Mouse (Mus musculus): ENCODE data around the gene Ccp110. TPM values are rescaled to one million over a fixed set of nuclear protein-coding genes. Genes with fewer than 3 reads are reported as not detected.

Ccp110 gene
- polyA plus RNA-seq, 1 experiment from 2014 or later = 22.9 TPM

DNA sequence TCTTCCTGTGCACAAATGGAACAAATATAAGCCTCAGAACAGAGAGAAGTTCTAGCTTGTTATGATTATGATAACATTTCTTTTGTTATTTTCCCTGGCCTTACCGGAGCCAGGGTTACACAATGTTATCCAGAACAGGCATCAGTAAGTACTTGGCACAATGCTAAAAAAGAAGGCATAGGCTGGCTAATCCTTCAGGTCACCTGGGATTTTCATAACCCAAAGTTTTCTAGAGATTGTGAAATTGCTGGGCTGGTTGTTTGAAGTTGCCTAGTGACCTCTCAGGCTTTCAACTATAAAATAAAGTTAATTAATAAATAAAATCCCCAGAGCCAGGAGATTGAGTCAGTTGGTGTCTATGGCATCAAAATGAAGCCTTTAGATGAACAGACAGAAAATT lies 2.5 kb downstream of the Ccp110 start:
- peaks cover 12% of the 10 kb centered on the region for H3K4me1 ChIP-seq (ENCODE audit: control insufficient read depth, insufficient read depth, low read depth, low read length)
- no peak overlapping the region for H3K9ac ChIP-seq (ENCODE audit: low read depth, low read length)
- H3K27ac ChIP-seq (ENCODE audit: low read depth, low read length) = no peak overlapping the region
- no peak for ATAC-seq
- 89% methylated on average over 1 of the region's 1 CpGs for WGBS
- H3K36me3 ChIP-seq (ENCODE audit: control insufficient read depth, insufficient read depth, low read length) = peaks cover 9% of the 10 kb centered on the region; the same call in 1 of the 2 replicates
- no peak overlapping the region for H3K4me2 ChIP-seq (ENCODE audit: low read length)
- H3K4me3 ChIP-seq (ENCODE audit: low read length) = no peak overlapping the region
- no peaks in the 10 kb centered on the region for H3K9me3 ChIP-seq (ENCODE audit: control insufficient read depth, low read length)
- no peaks in the 10 kb centered on the region for H3K27me3 ChIP-seq (replicated peaks; ENCODE audit: control insufficient read depth, insufficient read depth, low read length)

DNA sequence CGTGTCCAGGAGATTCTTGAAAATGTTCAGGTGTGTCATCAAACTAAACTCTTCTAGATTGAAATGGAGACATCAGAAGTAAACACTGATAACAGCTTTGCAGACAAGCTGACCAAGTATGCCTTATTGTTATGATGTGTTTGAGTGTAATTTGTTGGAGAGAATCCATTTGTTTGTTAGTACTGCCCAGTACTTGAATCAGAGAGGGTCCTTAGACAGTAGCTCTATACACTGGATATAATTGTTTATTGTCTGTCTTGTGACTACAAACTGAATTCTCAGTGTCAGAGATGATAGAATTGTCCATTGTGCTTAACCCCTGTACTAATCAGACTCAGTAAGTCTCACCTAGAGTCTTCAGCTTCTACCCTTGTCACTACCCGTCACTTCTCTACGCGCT lies 5.7 kb downstream of the Ccp110 start:
- Histone ChIP-seq H3K27me3 (replicated peaks; ENCODE audit: control insufficient read depth, insufficient read depth, low read length) (no peaks in the 10 kb centered on the region), H3K9me3 (ENCODE audit: control insufficient read depth, low read length) (no peaks in the 10 kb centered on the region), H3K36me3 (ENCODE audit: control insufficient read depth, insufficient read depth, low read length) (peaks cover 24% of the 10 kb centered on the region), H3K27ac (ENCODE audit: low read depth, low read length) (no peak overlapping the region), H3K4me3 (ENCODE audit: low read length) (no peak overlapping the region), H3K9ac (ENCODE audit: low read depth, low read length) (no peak overlapping the region), H3K4me2 (ENCODE audit: low read length) (no peak overlapping the region), H3K4me1 (ENCODE audit: control insufficient read depth, insufficient read depth, low read depth, low read length) (peaks cover 10% of the 10 kb centered on the region)
- no peak for ATAC-seq
- 91% methylated on average over 4 of the region's 4 CpGs for WGBS

DNA sequence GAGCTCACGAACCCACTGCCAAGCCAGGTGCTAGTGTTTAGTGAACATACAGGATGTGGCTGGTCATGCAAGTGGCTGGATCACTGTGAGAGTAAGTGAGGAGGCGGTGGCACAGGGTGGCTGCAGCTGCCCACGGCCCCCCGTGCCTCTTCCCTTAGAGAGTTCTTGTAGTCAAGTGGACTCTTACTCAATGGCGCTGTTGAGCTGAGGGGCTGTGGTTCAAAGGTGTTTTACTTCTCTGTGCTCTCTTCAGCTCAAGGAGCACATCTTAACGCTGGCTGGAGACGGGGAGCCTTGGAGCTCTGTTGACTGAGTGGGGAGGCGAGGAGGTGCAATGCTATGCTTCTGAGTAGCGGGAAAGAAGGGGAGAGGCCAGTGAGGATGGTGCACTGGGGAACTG lies 11.6 kb downstream of the Ccp110 start:
- Histone ChIP-seq H3K27ac (ENCODE audit: low read depth, low read length) (no peak overlapping the region), H3K4me3 (ENCODE audit: low read length) (no peak overlapping the region), H3K4me1 (ENCODE audit: control insufficient read depth, insufficient read depth, low read depth, low read length) (no peaks in the 10 kb centered on the region), H3K9ac (ENCODE audit: low read depth, low read length) (no peak overlapping the region), H3K9me3 (ENCODE audit: control insufficient read depth, low read length) (no peaks in the 10 kb centered on the region), H3K36me3 (ENCODE audit: control insufficient read depth, insufficient read depth, low read length) (peaks cover 27% of the 10 kb centered on the region), H3K4me2 (ENCODE audit: low read length) (no peak overlapping the region), H3K27me3 (replicated peaks; ENCODE audit: control insufficient read depth, insufficient read depth, low read length) (no peaks in the 10 kb centered on the region)
- 92% methylated on average over 9 of the region's 9 CpGs for WGBS
- ATAC-seq = no peak

DNA sequence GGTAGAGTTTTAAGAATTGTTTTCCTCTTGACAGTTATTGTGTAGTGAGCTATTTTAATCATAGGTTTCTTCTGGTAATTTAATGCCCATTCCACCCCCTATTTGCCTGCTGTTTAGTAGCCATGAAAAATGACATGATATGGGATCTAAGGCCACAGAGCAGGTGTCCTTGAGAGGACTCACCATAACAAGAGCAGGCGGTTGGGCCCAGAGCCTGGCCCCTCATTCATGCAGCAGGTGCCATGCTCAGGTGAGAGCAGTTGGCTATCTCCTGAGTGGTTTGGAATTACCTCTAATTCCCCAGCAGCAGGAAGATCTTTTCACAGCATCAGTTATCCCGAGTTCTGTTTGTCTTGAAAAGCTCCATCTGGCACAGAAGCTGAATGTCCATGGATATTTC lies 13.1 kb downstream of the Ccp110 start:
- no peak overlapping the region for H3K9ac ChIP-seq (ENCODE audit: low read depth, low read length)
- H3K4me3 ChIP-seq (ENCODE audit: low read length) = no peak overlapping the region
- H3K27ac ChIP-seq (ENCODE audit: low read depth, low read length) = no peak overlapping the region
- peaks cover 30% of the 10 kb centered on the region for H3K36me3 ChIP-seq (ENCODE audit: control insufficient read depth, insufficient read depth, low read length)
- ATAC-seq = no peak
- 94% methylated on average over 2 of the region's 2 CpGs for WGBS
- no peaks in the 10 kb centered on the region for H3K4me1 ChIP-seq (ENCODE audit: control insufficient read depth, insufficient read depth, low read depth, low read length)
- no peak overlapping the region for H3K4me2 ChIP-seq (ENCODE audit: low read length)
- no peaks in the 10 kb centered on the region for H3K27me3 ChIP-seq (replicated peaks; ENCODE audit: control insufficient read depth, insufficient read depth, low read length)
- H3K9me3 ChIP-seq (ENCODE audit: control insufficient read depth, low read length) = no peaks in the 10 kb centered on the region

DNA sequence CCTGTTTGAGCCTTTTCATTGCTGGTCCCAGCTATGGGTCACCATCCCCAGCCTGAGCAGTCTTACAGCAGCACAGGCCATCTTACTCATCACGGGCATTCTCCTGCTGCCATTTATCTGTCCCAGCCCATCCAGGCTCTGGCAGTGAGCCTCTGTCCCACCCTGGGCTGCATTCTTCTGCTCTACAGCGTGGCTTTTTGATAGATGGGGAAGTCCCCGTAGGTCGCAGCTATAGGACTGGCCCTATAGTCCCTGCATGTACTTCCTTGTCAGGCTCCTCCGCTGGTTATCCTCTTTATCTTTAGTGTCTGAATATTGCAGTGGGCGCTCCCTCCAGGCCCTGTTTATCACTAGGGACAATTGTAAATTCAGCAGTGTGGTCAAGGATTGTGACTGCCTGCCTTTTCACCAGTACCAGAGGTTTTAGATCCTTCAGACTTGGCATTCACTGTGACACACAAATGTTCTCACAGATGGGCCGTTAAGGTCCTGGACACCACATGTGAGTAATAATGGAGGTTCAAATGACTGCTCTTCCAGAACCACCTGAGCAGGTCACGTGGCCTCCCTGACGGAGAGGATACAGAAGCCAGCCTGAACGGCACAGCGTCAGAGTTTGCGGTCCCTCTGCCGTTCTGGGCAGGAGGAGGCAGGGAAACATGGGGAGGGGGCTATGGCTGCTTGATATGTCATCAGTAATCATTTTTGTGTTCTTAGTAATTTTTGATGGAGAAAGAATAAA lies 16.7 kb downstream of the Ccp110 start:
- WGBS = 90% methylated on average over 13 of the region's 13 CpGs
- H3K4me3 ChIP-seq (ENCODE audit: low read length) = no peak overlapping the region
- H3K9me3 ChIP-seq (ENCODE audit: control insufficient read depth, low read length) = no peaks in the 10 kb centered on the region
- no peak overlapping the region for H3K27ac ChIP-seq (ENCODE audit: low read depth, low read length)
- H3K27me3 ChIP-seq (replicated peaks; ENCODE audit: control insufficient read depth, insufficient read depth, low read length) = no peaks in the 10 kb centered on the region
- H3K4me2 ChIP-seq (ENCODE audit: low read length) = no peak overlapping the region
- ATAC-seq = no peak
- H3K9ac ChIP-seq (ENCODE audit: low read depth, low read length) = no peak overlapping the region
- H3K4me1 ChIP-seq (ENCODE audit: control insufficient read depth, insufficient read depth, low read depth, low read length) = no peaks in the 10 kb centered on the region
- H3K36me3 ChIP-seq (ENCODE audit: control insufficient read depth, insufficient read depth, low read length) = peaks cover 19% of the 10 kb centered on the region

DNA sequence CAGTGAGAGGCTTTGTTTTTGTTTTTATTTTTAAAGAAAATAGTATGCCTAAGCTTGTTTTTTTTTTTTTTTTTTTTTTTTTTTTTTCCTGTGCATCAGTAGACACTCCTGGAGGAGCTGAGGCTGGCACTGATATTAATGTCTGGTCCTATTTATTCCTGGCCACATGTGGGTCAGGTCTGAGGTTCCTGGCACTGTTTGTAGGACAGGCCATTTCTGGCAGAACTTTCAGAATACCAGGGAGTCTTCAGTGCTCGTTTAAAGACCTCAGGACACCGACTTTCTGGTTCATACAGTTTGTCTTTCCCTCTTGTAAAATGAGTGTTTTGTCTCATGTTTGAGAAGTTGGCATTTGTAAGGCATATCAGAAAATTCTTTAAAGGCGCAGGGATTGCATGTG lies 19.4 kb downstream of the Ccp110 start:
- Histone ChIP-seq H3K9ac (ENCODE audit: low read depth, low read length) (no peak overlapping the region), H3K4me3 (ENCODE audit: low read length) (no peak overlapping the region), H3K4me1 (ENCODE audit: control insufficient read depth, insufficient read depth, low read depth, low read length) (no peaks in the 10 kb centered on the region), H3K27me3 (replicated peaks; ENCODE audit: control insufficient read depth, insufficient read depth, low read length) (no peaks in the 10 kb centered on the region), H3K27ac (ENCODE audit: low read depth, low read length) (no peak overlapping the region), H3K36me3 (ENCODE audit: control insufficient read depth, insufficient read depth, low read length) (peaks cover 14% of the 10 kb centered on the region), H3K4me2 (ENCODE audit: low read length) (no peak overlapping the region), H3K9me3 (ENCODE audit: control insufficient read depth, low read length) (no peaks in the 10 kb centered on the region)
- no peak for ATAC-seq
- 93% methylated on average over 3 of the region's 3 CpGs for WGBS

DNA sequence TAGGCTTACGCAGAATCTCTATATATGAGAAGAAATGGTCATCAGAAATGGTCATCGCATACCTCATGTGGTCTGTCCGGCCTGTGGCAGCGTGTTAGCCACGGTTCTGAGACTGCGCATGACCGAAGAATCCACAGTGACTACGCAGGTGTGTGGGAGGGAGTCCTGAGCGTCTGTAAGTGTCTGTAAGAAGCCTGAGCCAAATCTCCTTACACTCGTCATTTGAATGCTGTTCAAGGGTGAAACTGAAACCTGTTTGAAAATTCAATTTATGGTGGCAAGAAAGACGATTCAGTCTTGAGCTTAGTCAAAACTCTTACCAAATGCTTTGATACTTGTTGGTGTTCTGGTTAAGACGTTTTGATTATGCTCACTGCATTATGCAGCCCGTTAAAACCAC lies 20.9 kb downstream of the Ccp110 start:
- WGBS = 91% methylated on average over 13 of the region's 13 CpGs

DNA sequence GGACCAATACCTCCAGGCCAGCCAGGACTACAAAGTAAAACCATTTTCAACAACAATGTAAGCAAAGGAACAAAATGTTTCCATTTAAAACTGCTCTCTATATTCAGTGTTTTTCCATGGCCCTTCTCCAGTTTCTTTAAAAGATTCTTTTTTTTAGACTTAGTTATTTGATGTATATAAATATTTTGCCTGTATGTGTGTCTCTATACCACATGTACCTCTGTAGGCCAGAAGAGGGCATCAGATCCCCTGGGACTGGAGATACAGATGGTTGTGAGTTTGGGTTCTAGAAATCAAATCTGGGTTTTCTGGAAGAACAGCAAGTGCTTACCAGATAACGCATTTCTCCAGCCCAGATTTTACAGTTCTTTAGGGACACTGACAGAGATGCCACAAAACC lies 26.4 kb downstream of the Ccp110 start:
- H3K36me3 ChIP-seq (ENCODE audit: control insufficient read depth, insufficient read depth, low read length) = peaks cover 2% of the 10 kb centered on the region
- no peaks in the 10 kb centered on the region for H3K9me3 ChIP-seq (ENCODE audit: control insufficient read depth, low read length)
- 80% methylated on average over 1 of the region's 1 CpGs for WGBS
- H3K27ac ChIP-seq (ENCODE audit: low read depth, low read length) = no peak overlapping the region
- H3K27me3 ChIP-seq (replicated peaks; ENCODE audit: control insufficient read depth, insufficient read depth, low read length) = no peaks in the 10 kb centered on the region
- no peak overlapping the region for H3K9ac ChIP-seq (ENCODE audit: low read depth, low read length)
- ATAC-seq = no peak
- no peak overlapping the region for H3K4me3 ChIP-seq (ENCODE audit: low read length)
- peaks cover 12% of the 10 kb centered on the region for H3K4me1 ChIP-seq (ENCODE audit: control insufficient read depth, insufficient read depth, low read depth, low read length)
- H3K4me2 ChIP-seq (ENCODE audit: low read length) = no peak overlapping the region

More for the DNA sequence above, 20.9 kb downstream of the Ccp110 start:
- Histone ChIP-seq H3K36me3 (ENCODE audit: control insufficient read depth, insufficient read depth, low read length) (peaks cover 14% of the 10 kb centered on the region), H3K4me1 (ENCODE audit: control insufficient read depth, insufficient read depth, low read depth, low read length) (no peaks in the 10 kb centered on the region), H3K27me3 (replicated peaks; ENCODE audit: control insufficient read depth, insufficient read depth, low read length) (no peaks in the 10 kb centered on the region), H3K4me3 (ENCODE audit: low read length) (no peak overlapping the region), H3K9me3 (ENCODE audit: control insufficient read depth, low read length) (no peaks in the 10 kb centered on the region), H3K9ac (ENCODE audit: low read depth, low read length) (no peak overlapping the region), H3K27ac (ENCODE audit: low read depth, low read length) (no peak overlapping the region), H3K4me2 (ENCODE audit: low read length) (no peak overlapping the region)
- ATAC-seq = no peak

DNA sequence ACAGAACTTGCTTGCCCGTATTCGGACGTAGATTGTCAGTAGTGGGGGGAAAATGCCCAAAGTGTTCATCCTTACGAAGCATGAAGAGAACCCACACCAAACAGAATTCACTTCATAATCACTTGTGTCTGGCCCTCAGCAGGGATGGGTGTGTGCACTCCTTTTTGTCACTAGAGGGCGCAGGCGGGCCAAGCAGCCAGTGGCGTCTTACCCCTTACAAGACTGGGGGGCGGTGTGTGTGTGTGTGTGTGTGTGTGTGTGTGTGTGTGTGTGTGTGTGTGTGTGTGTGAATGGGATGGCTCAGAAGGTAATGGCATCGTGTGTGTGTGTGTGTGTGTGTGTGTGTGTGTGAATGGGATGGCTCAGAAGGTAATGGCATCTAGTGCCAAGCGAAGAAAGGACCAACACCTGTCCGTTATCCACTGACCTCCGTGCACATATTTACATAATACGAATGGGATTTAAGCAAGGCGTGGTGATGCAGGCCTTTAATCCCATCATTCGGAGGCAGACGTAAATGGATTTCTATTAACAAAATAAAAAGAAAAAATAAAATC lies 27.7 kb downstream of the Ccp110 start, which contains the start of gene Vps35l:
TSS of gene Vps35l (plus strand) at position 252 of the 557 bp plus-strand sequence.
- Histone ChIP-seq H3K4me2 (ENCODE audit: low read length) (peak within 1 kb of the TSS; percentile 62), H3K36me3 (ENCODE audit: control insufficient read depth, insufficient read depth, low read length) (peaks cover 4% of the 10 kb centered on the region), H3K4me3 (ENCODE audit: low read length) (peak within 1 kb of the TSS; percentile 84), H3K27ac (ENCODE audit: low read depth, low read length) (peak within 1 kb of the TSS; percentile 87), H3K9me3 (ENCODE audit: control insufficient read depth, low read length) (no peaks in the 10 kb centered on the region), H3K4me1 (ENCODE audit: control insufficient read depth, insufficient read depth, low read depth, low read length) (peaks cover 12% of the 10 kb centered on the region), H3K9ac (ENCODE audit: low read depth, low read length) (peak within 1 kb of the TSS; percentile 84), H3K27me3 (replicated peaks; ENCODE audit: control insufficient read depth, insufficient read depth, low read length) (no peaks in the 10 kb centered on the region)
- ATAC-seq = peak; percentile 79
- 1% methylated on average over 14 of the region's 16 CpGs for WGBS

All from hindbrain, embryonic 16.5 days (tissue).